Mouse (Mus musculus): ENCODE measurements at regions not wholly inside any gene's neighbourhood (a gene's known extent, or its start where the extent isn't known, plus 50 kb on each side); places are given as distances from the start of the nearest gene placed in this dataset.

GRCm38 (mm10) chr16:78156138-78156875 is 145.0 kb upstream of the Cxadr start:
- DNase-seq = no peak

GRCm38 (mm10) chr16:78153899-78154605 is 147.2 kb upstream of the Cxadr start:
- DNase-seq = no peak

GRCm38 (mm10) chr16:78144146-78144545 is 157.1 kb upstream of the Cxadr start:
- DNase-seq = no peak

- no peak for DNase-seq
Measured at GRCm38 (mm10) chr16:78135501-78135900, 165.8 kb upstream of the Cxadr start.

- no peak for DNase-seq
Measured at GRCm38 (mm10) chr16:78134531-78134930, 166.8 kb upstream of the Cxadr start.

GRCm38 (mm10) chr16:78121668-78122067 is 179.6 kb upstream of the Cxadr start:
- no peak for DNase-seq

GRCm38 (mm10) chr16:78120346-78120899 is 180.9 kb upstream of the Cxadr start:
- DNase-seq = no peak

GRCm38 (mm10) chr16:78104246-78104645 is 197.0 kb upstream of the Cxadr start:
- DNase-seq = no peak

GRCm38 (mm10) chr16:78101415-78102326 is 199.6 kb upstream of the Cxadr start:
- DNase-seq = no peak

- DNase-seq = no peak
Measured at GRCm38 (mm10) chr16:78099842-78100241, 201.4 kb upstream of the Cxadr start.

- DNase-seq = no peak
Measured at GRCm38 (mm10) chr16:78099114-78099513, 202.2 kb upstream of the Cxadr start.

- no peak for DNase-seq
Measured at GRCm38 (mm10) chr16:78098555-78098954, 202.7 kb upstream of the Cxadr start.

- DNase-seq = no peak
Measured at GRCm38 (mm10) chr16:78096571-78096970, 204.7 kb upstream of the Cxadr start.

- no peak for DNase-seq
Measured at GRCm38 (mm10) chr16:78090155-78090554, 211.1 kb upstream of the Cxadr start.

GRCm38 (mm10) chr16:78067532-78068118 is 233.7 kb upstream of the Cxadr start:
- no peak for DNase-seq

GRCm38 (mm10) chr16:78060516-78060915 is 240.8 kb upstream of the Cxadr start:
- DNase-seq = no peak

- no peak for DNase-seq
Measured at GRCm38 (mm10) chr16:78057549-78057948, 243.7 kb upstream of the Cxadr start.

GRCm38 (mm10) chr16:78052133-78052532 is 249.2 kb upstream of the Cxadr start:
- no peak for DNase-seq

- DNase-seq = no peak
Measured at GRCm38 (mm10) chr16:78040149-78040920, 261.0 kb upstream of the Cxadr start.

- no peak for DNase-seq
Measured at GRCm38 (mm10) chr16:78019605-78020285, 281.5 kb upstream of the Cxadr start.

GRCm38 (mm10) chr16:78015401-78015800 is 285.9 kb upstream of the Cxadr start:
- DNase-seq = no peak

Data from kidney, adult 11 months (tissue).